Mouse (Mus musculus) MEL (cell line): ENCODE data around the gene Fam19a2.

Experiments
- CHD2 ChIP-seq: IDR thresholded peaks from 2 replicates; pipeline ENCODE4 v1.6.1; 2011; ENCODE audit warnings: low read length, improper control_type of control experiment
- CTCF ChIP-seq, 3 experiments: IDR thresholded peaks in 2 of 3; conservative IDR thresholded peaks in 1 of 3; 2 replicates each; pipeline ENCODE4 v1.5.1; 2011 to 2012; ENCODE audit warnings: low read length in 3 of 3, low read depth in 2 of 3, mild to moderate bottlenecking in 2 of 3, improper control_type of control experiment in 1 of 3, inconsistent platforms in 1 of 3, mixed read lengths in 1 of 3, moderate library complexity in 1 of 3; ENCODE audit not compliant: control insufficient read depth in 1 of 3, insufficient read depth in 1 of 3, poor library complexity in 1 of 3, severe bottlenecking in 1 of 3
- ELF1 ChIP-seq: IDR thresholded peaks from 2 replicates; pipeline ENCODE4 v1.6.1; 2014; ENCODE audit warnings: low read depth, mild to moderate bottlenecking, inconsistent platforms, low read length, improper control_type of control experiment, moderate library complexity
- EP300 ChIP-seq, 2 experiments: IDR thresholded peaks; 2 replicates each; pipeline ENCODE4 v1.6.1; 2011; ENCODE audit warnings: improper control_type of control experiment in 2 of 2, low read length in 2 of 2, low read depth in 1 of 2, mild to moderate bottlenecking in 1 of 2
- NRF1 ChIP-seq: IDR thresholded peaks from 2 replicates; pipeline ENCODE4 v1.6.1; 2014; ENCODE audit warnings: low read depth, mild to moderate bottlenecking, inconsistent platforms, low read length, improper control_type of control experiment, moderate library complexity; ENCODE audit not compliant: poor library complexity, insufficient read depth, severe bottlenecking
- POLR2A ChIP-seq, 2 experiments: IDR thresholded peaks; 2 replicates each; pipeline ENCODE4 v1.6.1; 2011 to 2012; ENCODE audit warnings: low read length in 2 of 2, mild to moderate bottlenecking in 2 of 2, control low read depth in 1 of 2, improper control_type of control experiment in 1 of 2, low read depth in 1 of 2, moderate library complexity in 1 of 2; ENCODE audit not compliant: control insufficient read depth in 1 of 2, insufficient read depth in 1 of 2, poor library complexity in 1 of 2
- UBTF ChIP-seq: IDR thresholded peaks from 2 replicates; pipeline ENCODE4 v1.6.1; 2012; ENCODE audit warnings: low read depth, mild to moderate bottlenecking, inconsistent platforms, low read length, improper control_type of control experiment, moderate library complexity, borderline replicate concordance; ENCODE audit not compliant: insufficient read depth
- USF1 ChIP-seq: IDR thresholded peaks from 2 replicates; pipeline ENCODE4 v1.6.1; 2014; ENCODE audit warnings: low read depth, mild to moderate bottlenecking, inconsistent platforms, low read length, improper control_type of control experiment, moderate library complexity

DNA sequence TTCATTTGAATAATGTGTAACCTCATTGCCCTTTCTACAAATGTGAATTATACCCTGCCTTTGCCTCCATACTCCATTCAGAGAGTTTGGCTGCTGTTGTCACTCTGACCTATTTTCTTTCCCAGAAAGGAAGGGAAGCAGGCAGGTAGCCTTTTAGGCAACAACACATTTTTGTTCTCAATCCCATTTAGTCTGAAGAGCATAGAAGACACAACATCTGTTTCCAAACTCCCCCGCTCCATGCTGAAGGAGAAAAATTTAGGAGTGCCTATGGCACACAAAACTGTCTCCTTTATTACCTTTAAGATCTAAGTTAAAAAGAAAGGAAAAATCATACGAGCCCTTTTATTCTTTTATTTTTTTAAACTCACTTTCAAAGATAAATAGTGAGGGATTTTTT is 446.9 kb downstream of the Fam19a2 start:
- TF ChIP-seq CTCF (IDR thresholded peaks at IDR 0.05 in 2 of 3, conservative IDR thresholded peaks at IDR 0.05 in 1 of 3; ENCODE audit: control insufficient read depth in 1 of 3, insufficient read depth in 1 of 3, low read depth in 2 of 3, low read length in 3 of 3, poor library complexity in 1 of 3, severe bottlenecking in 1 of 3) (no peak), EP300 (IDR thresholded peaks at IDR 0.05; ENCODE audit: low read depth in 1 of 2, low read length in 2 of 2) (no peak), POLR2A (IDR thresholded peaks at IDR 0.05; ENCODE audit: control insufficient read depth in 1 of 2, insufficient read depth in 1 of 2, low read depth in 1 of 2, low read length in 2 of 2, poor library complexity in 1 of 2) (no peak), ELF1 (no peak), NRF1 (no peak), UBTF (no peak), USF1 (no peak), CHD2 (no peak)
